Mouse (Mus musculus) olfactory bulb, adult 2 months (tissue): ENCODE data around the gene Prr3.

ENCODE experiments used
- CTCF ChIP-seq: fragments of 200-500 bp; IDR thresholded peaks from 2 replicates; pipeline ENCODE4 v1.5.1; 2012; ENCODE audit warnings: low read depth, mild to moderate bottlenecking, low read length, moderate library complexity; ENCODE audit not compliant: insufficient read depth
- POLR2A ChIP-seq: fragments of 200-500 bp; IDR thresholded peaks from 2 replicates; pipeline ENCODE4 v1.6.1; 2012; ENCODE audit warnings: mild to moderate bottlenecking, low read depth, low read length, moderate library complexity; ENCODE audit not compliant: insufficient read depth

DNA sequence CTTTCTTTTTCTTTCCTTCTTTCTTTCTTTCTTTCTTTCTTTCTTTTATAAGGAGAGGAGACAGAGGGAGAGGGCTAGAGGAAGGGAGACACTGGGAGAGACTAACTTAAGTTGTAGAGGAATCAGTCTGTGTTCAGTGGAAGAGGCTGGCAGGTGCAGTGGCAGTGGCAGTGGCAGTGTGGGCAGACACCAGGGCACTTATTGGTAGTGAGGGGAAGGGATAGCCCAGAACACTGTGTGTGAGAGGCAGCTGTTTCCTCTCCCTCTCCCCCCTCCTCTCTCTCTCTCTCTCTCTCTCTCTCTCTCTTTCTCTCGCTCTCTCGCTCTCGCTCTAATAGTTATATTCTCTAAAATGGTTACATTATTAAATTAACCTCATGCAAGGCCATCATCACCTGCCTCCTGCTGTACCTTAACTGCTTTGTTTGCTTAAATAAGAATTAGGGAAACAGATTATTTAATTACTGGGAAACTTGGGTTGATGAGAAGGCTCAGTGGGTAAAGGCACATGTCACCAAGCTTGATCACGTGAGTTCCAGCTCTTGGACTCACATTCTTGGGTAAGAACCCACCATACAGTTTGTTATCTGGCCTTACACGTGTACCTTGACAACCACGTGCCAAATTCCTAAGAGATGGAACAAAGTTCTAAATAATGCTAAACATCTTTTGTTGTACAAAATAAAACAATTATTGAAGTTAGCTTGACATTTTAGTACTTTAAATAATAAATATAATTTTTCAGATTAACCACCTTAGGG lies 18.7 kb upstream of the Prr3 start:
- TF ChIP-seq POLR2A (no peak), CTCF (no peak)
